Mouse (Mus musculus) neural tube, embryonic 11.5 days (tissue): ENCODE measurements around the gene Rapgef3. TPM values are rescaled to one million over a fixed set of nuclear protein-coding genes. Genes with fewer than 3 reads are reported as not detected.
A peak's percentile ranks its signal among the peaks of the same experiment; 100 is the strongest.

Source experiments
- ATAC-seq: fragments of 200-750 bp; cut with Nextera tagmentation; 2 replicates; pipeline ENCODE4 v1.8.0; 2017; ENCODE audit warnings: moderate number of reproducible peaks, mild to moderate bottlenecking, moderate TSS enrichment, moderate library complexity; ENCODE audit not compliant: insufficient read depth, low FRiP score, low TSS enrichment
- DNase-seq: peaks from one replicate; pipeline ENCODE4 v3.0.0-alpha.2; 2015; ENCODE audit warnings: low spot score
- H3K27ac ChIP-seq: fragments of 300-500 bp; sonication (generic); 2 replicates; pipeline ENCODE4 v1.5.1; 2014; ENCODE audit warnings: low read depth, mild to moderate bottlenecking, low read length
- H3K27me3 ChIP-seq: fragments of 300-500 bp; sonication (generic); 2 replicates; pipeline ENCODE4 v1.6.1; 2014; ENCODE audit warnings: mild to moderate bottlenecking, low read length, mixed read lengths; ENCODE audit not compliant: control insufficient read depth, insufficient read depth
- H3K36me3 ChIP-seq: fragments of 300-500 bp; sonication (generic); 2 replicates; pipeline ENCODE4 v1.6.1; 2014; ENCODE audit warnings: mild to moderate bottlenecking, low read length, moderate library complexity, mixed read lengths; ENCODE audit not compliant: control insufficient read depth, insufficient read depth
- H3K4me1 ChIP-seq: fragments of 300-500 bp; sonication (generic); 2 replicates; pipeline ENCODE4 v1.6.1; 2014; ENCODE audit warnings: low read length, mixed read lengths; ENCODE audit not compliant: control insufficient read depth, insufficient read depth
- H3K4me2 ChIP-seq: fragments of 300-500 bp; sonication (generic); 2 replicates; pipeline ENCODE4 v1.6.1; 2014; ENCODE audit warnings: low read depth, mild to moderate bottlenecking, moderate library complexity
- H3K4me3 ChIP-seq: fragments of 300-500 bp; sonication (generic); 2 replicates; pipeline ENCODE4 v1.5.1; 2014; ENCODE audit warnings: low read depth, low read length
- H3K9ac ChIP-seq: fragments of 300-500 bp; sonication (generic); 2 replicates; pipeline ENCODE4 v1.6.1; 2014; ENCODE audit warnings: mild to moderate bottlenecking, low read length
- H3K9me3 ChIP-seq: fragments of 300-500 bp; sonication (generic); 2 replicates; pipeline ENCODE4 v1.6.1; 2016; ENCODE audit warnings: low read length; ENCODE audit not compliant: control insufficient read depth
- WGBS: fragments of 180-500 bp; shearing (Covaris S2); extraction: QIAGEN DNeasy Blood & Tissue Kit; methylation state at CpG from one replicate; pipeline ENCODE4 v1.1.7; 2014; 5-methylcytosine and 5-hydroxymethylcytosine counted together
- polyA plus RNA-seq: library from polyadenylated mRNA; unstranded; fragments of >200 nt; fragmentation: Nextera tagmentation; extraction: Ambion mirVana; gene quantifications from 2 replicates; pipeline ENCODE4 v1.2.1, GENCODE M21; 2014

Rapgef3 gene
- polyA plus RNA-seq, 1 experiment from 2014 or later, result 6.0 TPM

GRCm38 (mm10) chr15:97761438-97761837, 6.3 kb downstream of the Rapgef3 start:
- Histone ChIP-seq H3K4me3 (no peak overlapping the region), H3K4me1 (peaks cover 12% of the 10 kb centered on the region), H3K4me2 (no peak overlapping the region), H3K9me3 (no peaks in the 10 kb centered on the region), H3K36me3 (no peaks in the 10 kb centered on the region), H3K27ac (no peak overlapping the region), H3K27me3 (0 out of 2 replicates have a peak, but pooled peaks cover 5% of the 10 kb centered on the region), H3K9ac (no peak overlapping the region)
- DNase-seq (no peak), ATAC-seq (no peak)
- 46% methylated on average over 13 of the region's 13 CpGs for WGBS

- no peak overlapping the region for H3K4me3 ChIP-seq
- peaks cover 8% of the 10 kb centered on the region; the same call in 1 of the 2 replicates for H3K4me1 ChIP-seq
- no peak overlapping the region for H3K27ac ChIP-seq
- no peak overlapping the region for H3K4me2 ChIP-seq
- ATAC-seq (no peak), DNase-seq (no peak)
- H3K36me3 ChIP-seq, result no peaks in the 10 kb centered on the region
- 0 out of 2 replicates have a peak, but pooled peaks cover 5% of the 10 kb centered on the region for H3K27me3 ChIP-seq
- no peak overlapping the region for H3K9ac ChIP-seq
- no peaks in the 10 kb centered on the region for H3K9me3 ChIP-seq
- 69% methylated on average over 5 of the region's 5 CpGs for WGBS
Observed at GRCm38 (mm10) chr15:97760952-97761351, 6.8 kb downstream of the Rapgef3 start.

- peaks cover under 1% of the 10 kb centered on the region; the same call in 1 of the 2 replicates for H3K4me1 ChIP-seq
- ATAC-seq (no peak), DNase-seq (no peak)
- H3K9me3 ChIP-seq, result no peaks in the 10 kb centered on the region
- H3K27me3 ChIP-seq, result no peaks in the 10 kb centered on the region
- no peaks in the 10 kb centered on the region for H3K36me3 ChIP-seq
- WGBS, result 92% methylated on average over 9 of the region's 9 CpGs
- H3K4me2 ChIP-seq, result no peak overlapping the region
- H3K27ac ChIP-seq, result no peak overlapping the region
- H3K4me3 ChIP-seq, result no peak overlapping the region
- H3K9ac ChIP-seq, result no peak overlapping the region
Observed at GRCm38 (mm10) chr15:97760006-97760405, 7.8 kb downstream of the Rapgef3 start.

- H3K27me3 ChIP-seq, result no peaks in the 10 kb centered on the region
- no peak overlapping the region for H3K4me2 ChIP-seq
- H3K36me3 ChIP-seq, result no peaks in the 10 kb centered on the region
- H3K9me3 ChIP-seq, result no peaks in the 10 kb centered on the region
- peaks cover 7% of the 10 kb centered on the region for H3K4me1 ChIP-seq
- no peak overlapping the region for H3K4me3 ChIP-seq
- DNase-seq (no peak), ATAC-seq (no peak)
- H3K27ac ChIP-seq, result no peak overlapping the region
- no peak overlapping the region for H3K9ac ChIP-seq
- WGBS, result 52% methylated on average over 8 of the region's 8 CpGs
Observed at GRCm38 (mm10) chr15:97755361-97755760, 12.4 kb downstream of the Rapgef3 start.

GRCm38 (mm10) chr15:97754476-97754875, 13.3 kb downstream of the Rapgef3 start:
- no peak for ATAC-seq
- WGBS, result 56% methylated on average over 6 of the region's 6 CpGs
- no peaks in the 10 kb centered on the region for H3K9me3 ChIP-seq

GRCm38 (mm10) chr15:97752491-97752890, 15.3 kb downstream of the Rapgef3 start:
- H3K9ac ChIP-seq, result no peak overlapping the region
- no peaks in the 10 kb centered on the region for H3K36me3 ChIP-seq
- no peak overlapping the region for H3K27ac ChIP-seq
- no peaks in the 10 kb centered on the region for H3K27me3 ChIP-seq
- H3K9me3 ChIP-seq, result no peaks in the 10 kb centered on the region
- WGBS, result 93% methylated on average over 5 of the region's 5 CpGs
- no peak for DNase-seq
- peaks cover 8% of the 10 kb centered on the region for H3K4me1 ChIP-seq
- no peak overlapping the region for H3K4me3 ChIP-seq
- no peak for ATAC-seq
- H3K4me2 ChIP-seq, result no peak overlapping the region

More at GRCm38 (mm10) chr15:97754476-97754875, 13.3 kb downstream of the Rapgef3 start:
- Histone ChIP-seq H3K36me3 (no peaks in the 10 kb centered on the region), H3K27ac (no peak overlapping the region), H3K9ac (no peak overlapping the region), H3K27me3 (no peaks in the 10 kb centered on the region), H3K4me3 (no peak overlapping the region), H3K4me1 (peaks cover 8% of the 10 kb centered on the region), H3K4me2 (no peak overlapping the region)
- DNase-seq, result no peak

- Histone ChIP-seq H3K9ac (no peak overlapping the region), H3K36me3 (no peaks in the 10 kb centered on the region), H3K4me1 (peaks cover 8% of the 10 kb centered on the region), H3K4me3 (no peak overlapping the region), H3K9me3 (no peaks in the 10 kb centered on the region), H3K27ac (no peak overlapping the region), H3K27me3 (no peaks in the 10 kb centered on the region), H3K4me2 (no peak overlapping the region)
- 96% methylated on average over 2 of the region's 2 CpGs for WGBS
- ATAC-seq (no peak), DNase-seq (no peak)
Observed at GRCm38 (mm10) chr15:97751676-97752075, 16.1 kb downstream of the Rapgef3 start.

- H3K9me3 ChIP-seq, result no peaks in the 10 kb centered on the region
- H3K4me2 ChIP-seq, result no peak overlapping the region
- DNase-seq (peak; percentile 66), ATAC-seq (peak; percentile 67; the same call in 1 of the 2 replicates)
- H3K9ac ChIP-seq, result no peak overlapping the region
- no peaks in the 10 kb centered on the region for H3K36me3 ChIP-seq
- 48% methylated on average over 12 of the region's 12 CpGs for WGBS
- no peak overlapping the region for H3K4me3 ChIP-seq
- H3K4me1 ChIP-seq, result peaks cover 8% of the 10 kb centered on the region
- H3K27ac ChIP-seq, result 0 out of 2 replicates have a peak overlapping the region, but pooled peaks have one; percentile 44
- H3K27me3 ChIP-seq, result no peaks in the 10 kb centered on the region
Observed at GRCm38 (mm10) chr15:97750697-97751096, 17.1 kb downstream of the Rapgef3 start.

GRCm38 (mm10) chr15:97749841-97750240, 17.9 kb downstream of the Rapgef3 start:
- WGBS, result 92% methylated on average over 13 of the region's 13 CpGs
- H3K27ac ChIP-seq, result no peak overlapping the region
- no peak for ATAC-seq

More at GRCm38 (mm10) chr15:97749841-97750240, 17.9 kb downstream of the Rapgef3 start:
- H3K27me3 ChIP-seq, result no peaks in the 10 kb centered on the region
- no peaks in the 10 kb centered on the region for H3K9me3 ChIP-seq
- no peaks in the 10 kb centered on the region for H3K36me3 ChIP-seq
- H3K4me1 ChIP-seq, result peaks cover 8% of the 10 kb centered on the region
- H3K4me2 ChIP-seq, result no peak overlapping the region
- DNase-seq, result no peak
- H3K4me3 ChIP-seq, result no peak overlapping the region
- H3K9ac ChIP-seq, result no peak overlapping the region
